8 mouse cellular contexts compared by ENCODE assay signal in genomic region chr12:40133573-40134271, GRCm38 (mm10). TPM values are rescaled to one million over a fixed set of nuclear protein-coding genes. Genes with fewer than 3 reads are reported as not detected.
DNase-seq lines count a peak whose midpoint lies in the region; ATAC-seq and TF ChIP-seq lines count a peak whose summit lies in the region.

TSS of gene Scin (minus strand) at chr12:40134228.

- TF ChIP-seq POLR2A in testis, adult 2 months (IDR thresholded peaks at IDR 0.05; ENCODE audit: control insufficient read depth, low read depth, low read length): no peak

- H3K4me1 ChIP-seq in heart, embryonic 15.5 days (replicated peaks): peaks cover 13% of the 10 kb centered on the region
- H3K4me1 ChIP-seq in kidney, postnatal 0 days (replicated peaks; ENCODE audit: insufficient read depth, low read length): no peaks in the 10 kb centered on the region
- peaks cover 8% of the 10 kb centered on the region for H3K4me1 ChIP-seq in testis, adult 2 months (ENCODE audit: control insufficient read depth, insufficient read depth, low read length)

- H3K27me3 ChIP-seq in heart, embryonic 15.5 days: peaks cover 7% of the 10 kb centered on the region
- no peaks in the 10 kb centered on the region for H3K27me3 ChIP-seq in kidney, postnatal 0 days (ENCODE audit: insufficient read depth, low read length)
- 0 out of 2 replicates have a peak, but pooled peaks cover 2% of the 10 kb centered on the region for H3K27me3 ChIP-seq in testis, adult 2 months (ENCODE audit: control insufficient read depth, insufficient read depth, low read length)

- H3K27ac ChIP-seq in heart, embryonic 15.5 days: no peak within 1 kb of the TSS
- peak within 1 kb of the TSS; percentile 32; the same call in 1 of the 2 replicates for H3K27ac ChIP-seq in kidney, postnatal 0 days
- no peak within 1 kb of the TSS for H3K27ac ChIP-seq in testis, adult 2 months (ENCODE audit: control insufficient read depth, insufficient read depth, low read depth, low read length)

- H3K4me2 ChIP-seq in heart, embryonic 15.5 days: peak within 1 kb of the TSS; percentile 97
- H3K4me2 ChIP-seq in kidney, postnatal 0 days (ENCODE audit: low read length): peak within 1 kb of the TSS; percentile 76

- H3K9me3 ChIP-seq in heart, embryonic 15.5 days (replicated peaks): no peaks in the 10 kb centered on the region
- H3K9me3 ChIP-seq in kidney, postnatal 0 days (replicated peaks; ENCODE audit: low read length): no peaks in the 10 kb centered on the region

- H3K36me3 ChIP-seq in heart, embryonic 15.5 days: no peaks in the 10 kb centered on the region
- H3K36me3 ChIP-seq in kidney, postnatal 0 days (ENCODE audit: insufficient read depth, low read length): no peaks in the 10 kb centered on the region
- H3K36me3 ChIP-seq in testis, adult 2 months (ENCODE audit: control insufficient read depth, insufficient read depth, low read length): no peaks in the 10 kb centered on the region

- ATAC-seq in common myeloid progenitor, adult 5-6 weeks (replicated peaks; ENCODE audit: low read depth, poor library complexity, severe bottlenecking): peak; percentile 43
- ATAC-seq in heart, embryonic 15.5 days (replicated peaks; ENCODE audit: insufficient number of reproducible peaks, insufficient read depth, low FRiP score, low read depth): no peak
- peak; percentile 83 for ATAC-seq in kidney, postnatal 0 days (replicated peaks; ENCODE audit: low FRiP score, low read depth)
- peak; percentile 33 for ATAC-seq in megakaryocyte, adult 5-6 weeks (ENCODE audit: poor library complexity, severe bottlenecking)

- WGBS in heart, embryonic 15.5 days: 2% methylated on average over 39 of the region's 39 CpGs
- under 1% methylated on average over 39 of the region's 39 CpGs for WGBS in kidney, postnatal 0 days

- TF ChIP-seq CTCF in kidney, postnatal 0 days (IDR thresholded peaks at IDR 0.05; ENCODE audit: low read depth): 0 out of 2 replicates have a peak, but pooled peaks have one; percentile 4
- no peak for TF ChIP-seq CTCF in testis, adult 2 months (IDR thresholded peaks at IDR 0.05; ENCODE audit: control insufficient read depth, insufficient read depth, insufficient replicate concordance, low read depth, low read length)

- peak within 1 kb of the TSS; percentile 54 for H3K4me3 ChIP-seq in heart, embryonic 15.5 days
- H3K4me3 ChIP-seq in kidney, postnatal 0 days (replicated peaks; ENCODE audit: low read depth, low read length): peak within 1 kb of the TSS; percentile 44
- H3K4me3 ChIP-seq in testis, adult 2 months (ENCODE audit: control insufficient read depth, low read depth, low read length): peak within 1 kb of the TSS; percentile 47

- peak; percentile 16 to 27 for DNase-seq in lung, adult 18-20 months
- DNase-seq in lung, postnatal 25 days (ENCODE audit: low spot score): no peak
- DNase-seq in kidney, postnatal 0 days (ENCODE audit: low spot score): peak; percentile 16
- no peak for DNase-seq in layer of hippocampus, postnatal 14 days (ENCODE audit: low spot score in 2 of 2)

- peak within 1 kb of the TSS; percentile 45 for H3K9ac ChIP-seq in heart, embryonic 15.5 days
- H3K9ac ChIP-seq in kidney, postnatal 0 days (ENCODE audit: low read depth, low read length): peak within 1 kb of the TSS; percentile 47

RNA-seq across cellular contexts. Expression of gene Scin, which starts in this region (rescaled TPM):
- 14.5 and 15.6 TPM in 2 replicates for total RNA-seq in common myeloid progenitor, adult 5-6 weeks (2017)
- polyA plus RNA-seq in heart, embryonic 15.5 days (2015; fragmentation: Nextera tagmentation; extraction: Ambion mirVana): 4.6 and 7.3 TPM in 2 replicates
- polyA plus RNA-seq in kidney, postnatal 0 days (2015; fragmentation: Nextera tagmentation; extraction: Ambion mirVana): 56.9 and 60.9 TPM in 2 replicates
- 0.09 and 0.78 TPM in 2 replicates for total RNA-seq in megakaryocyte, adult 5-6 weeks (2015)
- total RNA-seq in megakaryocyte, adult 5-6 weeks (2017): 1.2 and 1.4 TPM in 2 replicates
- polyA plus RNA-seq in testis, adult 2 months (2012; rRNA removed): 0.14 and 0.58 TPM in 2 replicates
- 1 to 10 TPM; 1.3 to 1.4 TPM for total RNA-seq in layer of hippocampus, postnatal 14 days (2021)

Comparison
In these comparisons a context has a peak if more than half of its experiments do, and no peak if none do; other contexts are left out.
1. DNase-seq: peak in lung, adult 18-20 months (2 of 2) and kidney, postnatal 0 days (single experiment); none in lung, postnatal 25 days (single experiment) and layer of hippocampus, postnatal 14 days (0 of 2).
2. Peak in every context shown above with its lines, with median percentiles within 50 percentile points of each other: H3K4me3 ChIP-seq.